Mouse (Mus musculus) splenic B cell, adult 2 months (primary cell): ENCODE measurements around the gene Grin2c.
A peak's percentile ranks its signal among the peaks of the same experiment; 100 is the strongest.

ENCODE experiments used
- DNase-seq: peaks from one replicate; pipeline ENCODE4 v3.0.0-alpha.2; 2011; ENCODE audit warnings: low read depth, low spot score
- H3K27me3 ChIP-seq: 2 replicates; pipeline ENCODE4 v1.6.1; 2012; ENCODE audit warnings: mild to moderate bottlenecking, low read length, moderate library complexity, mixed read lengths; ENCODE audit not compliant: control insufficient read depth, poor library complexity, insufficient read depth, severe bottlenecking
- H3K36me3 ChIP-seq: 2 replicates; pipeline ENCODE4 v1.6.1; 2012; ENCODE audit warnings: mild to moderate bottlenecking, low read length, moderate library complexity, mixed read lengths; ENCODE audit not compliant: control insufficient read depth, poor library complexity, insufficient read depth, severe bottlenecking

Gene Grin2c

DNA sequence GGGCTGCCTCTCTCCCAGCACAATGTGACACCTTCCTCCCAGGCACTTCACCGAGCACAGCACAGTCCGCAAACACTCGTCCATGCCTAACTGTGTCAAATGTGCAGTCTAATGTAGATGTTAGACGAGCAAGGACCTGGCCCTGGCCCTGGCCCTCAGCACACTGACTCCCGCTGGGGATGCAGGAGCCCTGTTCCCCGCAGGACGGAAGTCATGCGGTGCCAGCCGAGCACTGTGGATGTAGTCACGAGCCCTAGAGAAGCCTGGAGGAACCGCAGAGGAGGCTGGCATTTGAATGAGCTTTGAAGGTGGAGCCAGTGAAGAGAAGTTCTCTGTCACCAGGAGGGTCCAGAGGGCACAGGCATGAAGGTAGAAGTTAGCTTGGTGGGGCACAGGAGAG lies 43.6 kb downstream of the Grin2c start:
- Histone ChIP-seq H3K36me3 (no peaks in the 10 kb centered on the region; the same call in 1 of the 2 replicates), H3K27me3 (no peaks in the 10 kb centered on the region)
- DNase-seq, result no peak

DNA sequence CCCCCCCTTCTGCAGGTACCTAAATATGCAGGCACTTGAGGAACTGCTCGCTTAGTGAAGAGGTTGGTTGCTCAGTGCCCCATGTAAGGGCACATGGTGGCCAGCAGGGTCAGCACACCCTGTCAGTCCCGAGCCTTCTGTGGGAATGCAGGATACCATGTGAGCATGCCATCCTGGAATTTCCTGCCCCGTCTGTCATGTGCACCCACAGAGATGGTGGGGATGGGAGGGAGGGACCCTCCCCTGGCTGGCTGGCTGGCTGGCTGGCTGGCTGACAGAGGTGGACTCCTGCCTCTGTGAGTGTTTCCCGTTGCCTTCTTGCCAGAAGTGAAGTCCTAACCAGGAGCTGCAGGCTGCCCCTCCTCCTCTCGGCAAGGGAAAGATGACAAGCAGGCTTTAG lies 44.5 kb downstream of the Grin2c start:
- no peaks in the 10 kb centered on the region for H3K27me3 ChIP-seq
- DNase-seq, result no peak

DNA sequence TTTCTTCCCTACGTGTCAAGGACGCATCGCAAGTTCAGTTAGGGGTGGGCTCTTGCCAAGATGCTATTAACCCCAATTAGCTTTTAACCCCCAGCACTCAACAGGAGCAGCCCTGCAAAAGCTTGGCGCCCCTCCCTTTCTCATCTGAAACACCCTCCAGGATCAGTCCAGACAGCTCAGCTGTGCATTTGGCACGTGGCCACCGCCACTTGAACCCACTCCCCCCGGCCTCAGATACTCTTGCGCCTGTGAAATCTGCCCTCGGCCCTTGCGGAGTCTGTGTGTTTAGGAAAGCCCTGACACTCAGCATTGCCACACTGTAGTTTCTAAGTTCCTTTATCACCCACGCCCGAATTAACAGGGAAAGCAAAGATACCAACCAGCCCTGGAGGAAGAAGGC lies 45.0 kb downstream of the Grin2c start:
- Histone ChIP-seq H3K27me3 (no peaks in the 10 kb centered on the region), H3K36me3 (no peaks in the 10 kb centered on the region; the same call in 1 of the 2 replicates)
- no peak for DNase-seq

More for the DNA sequence above, 44.5 kb downstream of the Grin2c start:
- no peaks in the 10 kb centered on the region; the same call in 1 of the 2 replicates for H3K36me3 ChIP-seq

DNA sequence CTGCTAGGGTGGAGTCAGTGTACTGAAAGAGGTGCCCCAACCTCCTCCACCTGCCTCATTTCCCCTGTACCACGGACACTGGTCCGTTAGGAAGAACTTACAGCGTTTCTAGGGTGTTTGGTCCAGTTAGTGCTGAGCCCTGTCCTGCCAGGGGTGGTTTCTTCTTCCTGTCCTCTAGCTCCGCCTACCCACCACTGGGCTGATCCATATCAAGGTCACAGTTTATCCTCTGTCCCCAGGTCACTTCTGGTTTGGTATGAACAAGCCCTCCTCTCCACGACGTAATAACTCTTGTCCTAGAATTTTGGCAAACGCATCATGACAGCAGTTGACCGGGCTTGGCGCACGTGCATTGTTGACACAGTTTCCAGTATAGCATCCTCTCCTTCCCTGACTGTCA lies 47.4 kb downstream of the Grin2c start:
- no peak for DNase-seq
- no peaks in the 10 kb centered on the region for H3K36me3 ChIP-seq

DNA sequence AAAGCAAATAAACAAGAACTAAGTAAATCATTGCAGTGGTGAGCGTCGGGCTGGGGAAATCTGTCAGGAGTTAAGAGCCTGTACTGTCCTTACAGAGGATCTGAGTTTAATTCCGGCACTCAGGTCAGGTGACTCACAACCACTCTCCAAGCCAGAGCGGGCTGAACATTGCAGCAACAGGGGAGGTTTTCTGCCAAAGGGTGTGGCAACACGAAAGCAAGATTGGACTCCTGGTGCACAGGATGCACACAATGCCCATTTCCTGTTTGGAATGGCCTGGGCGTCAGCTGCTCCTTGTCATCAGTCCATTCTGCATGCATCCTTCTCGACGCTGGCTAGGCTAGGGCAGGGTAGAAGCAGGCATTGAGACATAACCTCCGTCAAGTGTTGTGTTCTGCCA lies 47.8 kb downstream of the Grin2c start:
- no peak for DNase-seq
- Histone ChIP-seq H3K36me3 (no peaks in the 10 kb centered on the region), H3K27me3 (no peaks in the 10 kb centered on the region)

More for the DNA sequence above, 47.4 kb downstream of the Grin2c start:
- no peaks in the 10 kb centered on the region for H3K27me3 ChIP-seq

DNA sequence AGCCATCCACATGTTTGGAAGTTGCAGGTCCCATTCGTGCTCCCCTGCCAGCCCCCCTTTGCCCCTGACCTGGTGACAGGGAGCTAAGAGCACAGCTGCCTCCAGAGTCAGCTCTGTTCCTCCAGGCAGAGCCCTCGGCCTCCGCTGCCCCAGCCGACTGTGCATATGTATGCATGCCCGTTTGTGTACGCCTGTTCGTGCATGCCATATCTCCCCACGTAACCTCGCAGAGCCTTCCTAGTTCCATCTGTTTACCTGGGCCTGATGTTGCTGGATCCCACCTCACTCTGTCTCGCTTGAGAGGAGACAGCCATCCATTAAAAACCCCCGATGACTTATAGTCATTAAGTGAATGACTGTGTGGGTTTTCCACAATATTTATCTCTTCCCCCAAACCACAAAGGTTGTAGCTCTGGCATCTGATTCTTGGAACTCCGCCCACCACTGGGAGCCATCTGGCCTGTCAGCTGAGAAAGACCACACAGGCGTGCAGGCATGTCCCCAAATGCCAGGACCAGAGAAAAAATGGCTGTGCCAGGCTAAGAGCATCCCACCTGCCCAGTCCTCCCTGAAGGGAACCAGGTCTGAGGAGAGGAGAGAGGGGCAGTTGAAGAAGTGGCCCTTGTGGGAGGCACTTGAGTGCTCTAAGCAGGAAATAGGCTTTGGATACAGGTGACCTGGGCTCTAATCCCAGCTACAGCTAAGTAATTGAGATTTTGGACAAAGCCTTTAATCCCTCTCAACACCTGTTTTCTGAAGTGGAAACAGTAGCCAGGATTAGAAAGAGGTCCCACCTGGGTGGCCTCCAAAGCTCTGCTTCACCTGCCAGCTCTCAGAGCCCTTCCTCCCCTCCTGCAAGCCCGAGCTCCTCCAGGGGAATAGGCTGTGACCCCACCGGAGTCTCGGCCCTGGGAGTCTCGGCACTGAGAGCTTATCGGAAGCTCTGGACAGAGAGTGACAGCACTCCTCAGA lies 49.3 kb downstream of the Grin2c start:
- DNase-seq, result no peak
- Histone ChIP-seq H3K27me3 (no peaks in the 10 kb centered on the region), H3K36me3 (no peaks in the 10 kb centered on the region)

DNA sequence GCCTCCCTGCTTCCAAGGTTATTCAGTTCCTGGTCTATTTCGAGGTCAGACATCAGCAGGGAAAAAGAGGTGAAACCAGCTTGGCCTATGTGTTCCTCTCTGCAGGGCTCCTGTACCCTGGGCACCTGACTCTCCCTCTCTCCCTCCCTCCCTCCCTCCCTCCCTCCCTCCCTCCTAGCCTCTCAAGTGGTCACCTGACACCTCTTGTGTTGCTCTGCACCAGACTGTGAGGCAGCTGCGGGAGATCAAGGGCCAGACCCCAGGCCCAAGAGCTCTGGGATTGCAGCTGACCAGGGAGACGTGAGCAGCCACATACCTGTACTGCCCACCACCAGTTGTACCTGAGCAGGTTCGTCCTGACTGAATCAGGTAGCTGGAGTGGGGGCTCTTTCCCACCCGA lies 51.9 kb downstream of the Grin2c start:
- H3K27me3 ChIP-seq, result no peaks in the 10 kb centered on the region
- DNase-seq, result no peak
- H3K36me3 ChIP-seq, result no peaks in the 10 kb centered on the region

DNA sequence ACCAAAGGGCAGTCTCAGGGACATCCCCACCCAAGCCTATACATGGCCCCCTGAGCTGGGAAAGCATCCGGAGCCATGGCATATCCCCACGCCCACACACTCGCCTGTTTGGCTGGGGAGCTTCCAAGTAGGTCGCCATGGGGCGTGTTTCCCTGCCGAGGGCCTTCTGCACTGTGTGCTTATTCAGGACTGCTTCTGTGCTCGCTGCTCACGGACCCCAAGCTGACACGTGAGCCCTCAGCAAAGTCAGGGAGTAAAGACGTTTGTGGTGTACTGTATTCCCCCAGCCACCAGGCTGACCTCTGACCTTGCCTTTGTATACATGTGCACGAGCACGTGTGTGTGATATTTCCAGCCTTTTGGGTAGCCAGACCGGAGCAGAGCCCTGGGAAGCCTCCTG lies 54.9 kb downstream of the Grin2c start:
- H3K36me3 ChIP-seq, result peaks cover 3% of the 10 kb centered on the region; the same call in 1 of the 2 replicates

DNA sequence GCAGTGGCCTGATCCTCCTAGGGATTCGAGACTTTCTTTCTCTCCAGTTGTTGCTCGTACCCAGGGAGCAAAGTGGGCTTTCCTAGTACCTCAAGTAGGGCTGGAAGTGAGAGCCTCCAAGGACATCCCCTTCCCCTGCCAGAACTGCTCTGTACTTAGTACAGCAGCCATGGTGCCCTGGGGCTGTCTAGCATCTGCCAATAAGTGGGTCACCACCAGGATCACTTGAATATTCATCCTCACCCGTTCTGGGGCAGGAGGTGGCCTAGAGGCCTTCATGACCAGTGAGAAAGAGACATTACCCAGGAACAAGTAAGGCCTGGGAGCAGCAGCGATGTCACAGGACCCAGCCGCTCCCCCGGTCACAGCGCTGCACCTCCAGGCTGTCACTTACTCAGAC lies 57.1 kb downstream of the Grin2c start:
- no peak for DNase-seq
- Histone ChIP-seq H3K36me3 (peaks cover 5% of the 10 kb centered on the region; the same call in 1 of the 2 replicates), H3K27me3 (no peaks in the 10 kb centered on the region)

More for the DNA sequence above, 54.9 kb downstream of the Grin2c start:
- no peaks in the 10 kb centered on the region for H3K27me3 ChIP-seq
- DNase-seq, result no peak

DNA sequence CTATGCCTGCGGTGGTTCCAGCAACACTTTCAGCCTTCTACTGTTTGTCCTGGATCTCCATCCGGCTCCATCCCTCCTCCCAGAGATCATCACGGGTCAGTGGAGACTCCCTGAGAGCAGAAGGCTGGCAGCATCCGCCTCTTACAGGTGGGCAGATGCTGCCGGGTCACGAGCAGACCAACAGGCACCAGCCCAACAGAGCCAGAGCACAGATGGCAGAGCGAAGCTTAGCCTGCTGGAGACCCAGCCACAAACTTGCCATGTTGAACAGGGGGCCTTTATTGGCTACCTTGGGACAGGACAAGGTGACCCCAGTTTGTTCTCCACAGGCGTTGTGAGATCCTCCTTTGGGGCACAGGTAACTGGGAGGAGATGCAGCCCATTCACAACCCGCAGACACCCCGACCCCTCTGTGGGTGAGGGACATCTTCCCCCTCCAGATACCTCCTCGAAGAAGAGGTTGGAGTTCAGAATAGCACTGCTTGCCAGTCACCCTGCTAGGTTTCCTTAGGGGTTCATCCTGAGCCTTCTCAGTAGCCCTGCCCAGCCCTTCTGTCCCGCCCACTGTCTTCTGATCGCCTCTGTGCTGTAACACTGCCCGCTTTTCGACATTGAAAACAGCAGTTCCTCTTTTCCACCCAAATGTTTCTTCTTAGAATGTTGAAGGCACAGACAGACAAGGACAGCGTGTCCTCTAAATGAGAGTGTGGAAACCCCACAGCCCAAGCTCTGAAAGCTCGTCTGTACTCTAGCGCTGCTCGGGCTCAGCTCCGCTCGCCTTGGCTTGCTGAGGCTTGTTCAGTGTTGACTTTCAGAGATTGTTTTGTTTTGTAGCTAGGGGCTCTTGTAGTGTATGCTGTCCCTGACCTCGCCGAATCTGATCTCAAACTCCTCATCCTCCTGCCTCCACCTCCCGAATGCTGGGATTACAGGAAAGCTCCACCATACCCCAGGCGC lies 58.0 kb downstream of the Grin2c start:
- H3K27me3 ChIP-seq, result no peaks in the 10 kb centered on the region
- no peak for DNase-seq
- peaks cover 5% of the 10 kb centered on the region for H3K36me3 ChIP-seq

DNA sequence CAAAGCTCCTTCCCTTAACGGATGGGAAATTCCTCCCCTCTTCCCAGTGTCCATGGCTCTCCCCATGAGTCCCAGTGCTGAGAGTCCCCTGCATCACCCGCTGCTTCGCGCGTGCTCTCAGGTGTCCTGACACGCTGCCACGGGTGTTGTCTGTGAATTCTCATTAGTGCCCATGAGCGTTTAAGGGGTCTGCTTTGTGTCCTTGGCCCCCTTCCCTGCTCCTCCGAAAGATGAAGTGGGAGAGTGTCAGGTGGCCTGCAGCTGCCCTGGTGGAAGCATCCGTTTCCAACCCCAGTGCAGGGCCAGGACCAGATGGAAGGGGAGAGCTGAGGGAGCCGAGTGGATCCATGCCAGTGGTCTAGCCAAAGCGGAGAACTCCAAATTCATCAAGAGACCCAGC lies 58.9 kb downstream of the Grin2c start:
- H3K27me3 ChIP-seq, result no peaks in the 10 kb centered on the region
- no peak for DNase-seq
- peaks cover 5% of the 10 kb centered on the region for H3K36me3 ChIP-seq

DNA sequence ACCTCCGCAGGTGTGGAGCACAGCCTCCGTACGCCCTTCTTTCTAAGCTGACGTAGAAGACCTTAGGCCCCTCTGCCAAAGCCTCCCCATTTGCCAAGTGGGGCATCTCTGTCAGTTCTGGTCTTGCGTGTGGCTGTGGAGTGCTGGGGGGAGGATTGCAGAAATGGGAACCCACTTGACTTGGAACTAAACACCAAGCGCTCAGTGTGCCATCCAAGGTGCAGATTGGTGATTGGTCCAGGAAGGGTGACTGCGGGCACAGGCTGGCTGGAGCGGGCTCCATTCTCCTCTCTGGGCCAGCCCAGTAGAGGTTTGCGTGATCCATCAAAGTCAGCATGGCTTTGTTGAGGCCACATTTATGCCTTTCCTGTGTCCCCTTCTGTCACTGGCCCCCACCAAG lies 64.3 kb downstream of the Grin2c start:
- H3K27me3 ChIP-seq, result no peaks in the 10 kb centered on the region
- no peak for DNase-seq
- H3K36me3 ChIP-seq, result peaks cover 8% of the 10 kb centered on the region

DNA sequence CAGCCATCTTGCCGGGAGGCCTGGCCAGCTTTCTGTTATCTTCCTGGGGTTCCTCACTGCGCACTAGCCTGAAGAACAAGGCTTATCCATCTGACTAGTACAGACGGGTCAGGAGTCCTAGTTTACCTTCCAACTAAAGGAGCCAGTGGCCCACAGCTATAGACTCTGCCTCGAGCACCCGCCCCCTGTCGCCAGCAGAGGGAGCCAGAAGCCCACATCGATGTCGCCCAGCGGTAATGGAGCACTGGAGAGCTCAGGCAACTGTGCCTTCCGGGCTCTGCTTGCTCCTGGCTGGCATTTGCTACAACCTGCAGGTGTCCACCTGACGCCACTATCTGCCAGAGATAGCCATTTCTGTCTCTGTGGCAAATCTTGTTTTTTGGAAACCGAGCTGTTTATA lies 64.7 kb downstream of the Grin2c start:
- Histone ChIP-seq H3K36me3 (peaks cover 8% of the 10 kb centered on the region), H3K27me3 (no peaks in the 10 kb centered on the region)
- DNase-seq, result peak; percentile 80

DNA sequence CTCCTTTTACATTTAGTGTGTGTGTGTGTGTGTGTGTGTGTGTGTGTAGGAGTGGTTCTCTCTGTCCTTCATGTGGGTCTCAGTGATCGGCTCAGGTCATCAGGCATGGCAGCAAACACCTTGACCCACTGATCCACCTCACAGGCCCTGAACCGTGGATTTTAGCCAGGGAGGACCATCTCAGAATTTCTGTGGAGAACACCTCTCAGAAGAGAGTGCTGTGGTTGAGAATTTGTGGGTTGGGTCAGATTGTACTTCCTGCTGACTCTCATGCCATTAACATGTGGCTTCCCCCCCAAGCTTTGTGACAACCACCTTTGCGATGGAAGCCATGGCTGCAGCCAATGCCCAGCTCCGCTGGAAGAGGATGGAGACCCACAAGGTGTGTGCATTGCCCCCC lies 66.5 kb downstream of the Grin2c start:
- H3K36me3 ChIP-seq, result peaks cover 6% of the 10 kb centered on the region
- no peak for DNase-seq
- H3K27me3 ChIP-seq, result no peaks in the 10 kb centered on the region
